Mouse (Mus musculus) limb, embryonic 14.5 days (tissue): Measurements from ENCODE around the gene Brca2. TPM values are rescaled to one million over a fixed set of nuclear protein-coding genes. Genes with fewer than 3 reads are reported as not detected.

ENCODE experiments used
- ATAC-seq: fragments of 200-750 bp; cut with Nextera tagmentation; 2 replicates; pipeline ENCODE4 v1.8.0; 2017; ENCODE audit warnings: low read depth, moderate number of reproducible peaks, moderate TSS enrichment; ENCODE audit not compliant: low FRiP score
- DNase-seq: peaks from one replicate; pipeline ENCODE4 v3.0.0-alpha.2; 2015; ENCODE audit warnings: low spot score
- H3K27ac ChIP-seq: fragments of 300-500 bp; sonication (generic); replicated peaks from 2 replicates; pipeline ENCODE4 v1.5.1; 2014; ENCODE audit warnings: low read depth, mild to moderate bottlenecking, low read length, moderate library complexity, mixed read lengths
- H3K27me3 ChIP-seq: fragments of 300-500 bp; sonication (generic); 2 replicates; pipeline ENCODE4 v1.6.1; 2014; ENCODE audit warnings: low read length, mixed read lengths; ENCODE audit not compliant: control insufficient read depth, insufficient read depth
- H3K36me3 ChIP-seq: fragments of 300-500 bp; sonication (generic); 2 replicates; pipeline ENCODE4 v1.6.1; 2014; ENCODE audit warnings: mild to moderate bottlenecking, low read length, moderate library complexity, mixed read lengths; ENCODE audit not compliant: control insufficient read depth, insufficient read depth
- H3K4me1 ChIP-seq: fragments of 300-500 bp; sonication (generic); 2 replicates; pipeline ENCODE4 v1.6.1; 2014; ENCODE audit warnings: antibody characterized with exemption, low read length, mixed read lengths; ENCODE audit not compliant: control insufficient read depth, insufficient read depth
- H3K4me2 ChIP-seq: fragments of 300-500 bp; sonication (generic); replicated peaks from 2 replicates; pipeline ENCODE4 v1.6.1; 2014; ENCODE audit warnings: low read depth, mild to moderate bottlenecking, low read length, moderate library complexity; ENCODE audit not compliant: severe bottlenecking
- H3K4me3 ChIP-seq: fragments of 300-500 bp; sonication (generic); replicated peaks from 2 replicates; pipeline ENCODE4 v1.5.1; 2014; ENCODE audit warnings: low read length
- H3K9ac ChIP-seq: fragments of 300-500 bp; sonication (generic); 2 replicates; pipeline ENCODE4 v1.6.1; 2014; ENCODE audit warnings: mild to moderate bottlenecking, low read depth, low read length, moderate library complexity; ENCODE audit not compliant: severe bottlenecking
- H3K9me3 ChIP-seq: fragments of 300-500 bp; sonication (generic); 2 replicates; pipeline ENCODE4 v1.6.1; 2016; ENCODE audit warnings: low read length; ENCODE audit not compliant: control insufficient read depth
- POLR2A ChIP-seq: fragments of 200-500 bp; IDR thresholded peaks from 2 replicates; pipeline ENCODE4 v1.8.0; 2012; ENCODE audit warnings: inconsistent platforms, mild to moderate bottlenecking, moderate library complexity, borderline replicate concordance; ENCODE audit not compliant: insufficient read depth, insufficient read length; ENCODE audit errors: extremely low read depth
- WGBS: fragments of 180-500 bp; shearing (Covaris S2); extraction: QIAGEN DNeasy Blood & Tissue Kit; methylation state at CpG from one replicate; pipeline ENCODE4 v1.1.7; 2014; 5-methylcytosine and 5-hydroxymethylcytosine counted together
- polyA plus RNA-seq, 2 experiments: library from polyadenylated mRNA; depleted of rRNA in 1 of 2; stranded (reverse) in 1 of 2; unstranded in 1 of 2; fragments of >200 nt; fragmentation: Nextera tagmentation in 1 of 2; extraction: Ambion mirVana in 1 of 2; gene quantifications; 2 replicates each; pipeline versions ENCODE4 v1.2.1 to v1.2.3; 2012 to 2014

Gene Brca2
- polyA plus RNA-seq, 2 experiments, result 15.9 to 25.9 TPM

DNA sequence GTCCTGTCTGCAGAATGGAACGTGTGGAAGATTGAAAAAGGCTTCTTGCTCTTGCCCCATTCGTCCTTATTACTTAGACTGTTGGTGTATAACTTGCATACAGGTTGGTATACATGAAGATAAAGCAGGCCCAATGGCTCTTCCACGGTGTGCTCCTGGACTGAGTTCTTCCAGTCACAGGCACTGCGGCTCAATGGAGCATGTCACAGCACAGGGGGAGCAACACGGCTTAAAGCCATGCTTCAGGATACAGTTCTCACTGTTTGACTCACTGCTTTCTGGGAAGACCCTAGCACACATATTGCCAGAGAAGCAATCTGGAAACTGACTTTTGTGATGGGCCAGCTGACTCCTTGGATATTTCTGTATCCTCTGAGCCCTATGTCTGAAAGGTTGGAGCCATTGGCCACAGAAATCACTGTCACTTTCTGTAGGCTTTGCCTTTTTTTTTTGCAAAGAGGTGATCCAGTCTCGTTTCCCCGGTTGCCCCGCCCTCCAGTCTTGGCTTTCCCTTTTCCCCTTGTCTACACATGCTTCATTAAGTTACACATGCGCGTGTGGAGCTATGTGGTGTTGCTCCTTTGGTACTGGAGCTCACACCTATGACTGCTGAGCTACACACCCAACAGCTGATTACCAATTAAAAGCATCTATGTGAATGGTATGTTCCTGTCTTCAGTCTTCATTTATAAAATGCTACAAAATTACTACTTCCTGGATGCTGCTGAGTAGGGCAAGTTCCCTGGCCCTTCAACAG lies 96.3 kb downstream of the Brca2 start:
- Histone ChIP-seq H3K36me3 (no peaks in the 10 kb centered on the region), H3K27me3 (no peaks in the 10 kb centered on the region), H3K9ac (no peak overlapping the region), H3K4me1 (no peaks in the 10 kb centered on the region), H3K4me2 (no peak overlapping the region), H3K27ac (no peak overlapping the region), H3K4me3 (no peak overlapping the region), H3K9me3 (no peaks in the 10 kb centered on the region)
- 90% methylated on average over 10 of the region's 10 CpGs for WGBS
- TF ChIP-seq POLR2A, result no peak
- ATAC-seq, result no peak
- no peak for DNase-seq

Other genes starting within 250 kb of the Brca2 start
- not detected in 2 replicates for gene Zar1l, start 4.5 kb upstream of the Brca2 start, polyA plus RNA-seq (2012; rRNA removed)
- gene Zar1l, start 4.5 kb upstream of the Brca2 start, polyA plus RNA-seq (2014; fragmentation: Nextera tagmentation; extraction: Ambion mirVana), result not detected in 2 replicates
- gene N4bp2l1, start 74.6 kb downstream of the Brca2 start, polyA plus RNA-seq (2012; rRNA removed), result 5.9 and 6.1 TPM in 2 replicates
- gene N4bp2l1, start 74.6 kb downstream of the Brca2 start, polyA plus RNA-seq (2014; fragmentation: Nextera tagmentation; extraction: Ambion mirVana), result 4.3 and 5.4 TPM in 2 replicates
- 28.5 and 35.0 TPM in 2 replicates for gene N4bp2l2, start 143.6 kb downstream of the Brca2 start, polyA plus RNA-seq (2012; rRNA removed)
- gene N4bp2l2, start 143.6 kb downstream of the Brca2 start, polyA plus RNA-seq (2014; fragmentation: Nextera tagmentation; extraction: Ambion mirVana), result 52.6 and 57.3 TPM in 2 replicates
- 40.0 and 41.3 TPM in 2 replicates for gene Pds5b, start 151.1 kb downstream of the Brca2 start, polyA plus RNA-seq (2012; rRNA removed)
- 41.6 and 47.6 TPM in 2 replicates for gene Pds5b, start 151.1 kb downstream of the Brca2 start, polyA plus RNA-seq (2014; fragmentation: Nextera tagmentation; extraction: Ambion mirVana)